Mouse (Mus musculus) ES-Bruce4 (cell line): ENCODE data around the gene Cdh23.

Experiments
- CTCF ChIP-seq: IDR thresholded peaks from one replicate; pipeline ENCODE4 v1.8.1; 2011; ENCODE audit warnings: low read depth, low read length
- EP300 ChIP-seq: IDR thresholded peaks from 2 replicates; pipeline ENCODE4 v1.6.1; 2011; ENCODE audit warnings: low read depth, low read length; ENCODE audit not compliant: insufficient read depth
- POLR2A ChIP-seq: IDR thresholded peaks from one replicate; pipeline ENCODE4 v1.8.1; 2011; ENCODE audit warnings: low read length; ENCODE audit not compliant: insufficient read depth

- TF ChIP-seq CTCF: no peak
- TF ChIP-seq POLR2A: no peak
- no peak for TF ChIP-seq EP300
These were observed 417.5 kb downstream of the Cdh23 start for GRCm38 (mm10) chr10:60278786-60279185.
